Mouse (Mus musculus) lung, adult 2 months (tissue): ENCODE results near the gene Sipa1l3. TPM values are rescaled to one million over a fixed set of nuclear protein-coding genes. Genes with fewer than 3 reads are reported as not detected.

Source experiments
- DNase-seq: peaks from one replicate; pipeline ENCODE4 v3.0.0; 2022
- H3K4me1 ChIP-seq: fragments of 200-500 bp; 2 replicates; pipeline ENCODE4 v1.6.1; 2011; ENCODE audit warnings: low read length; ENCODE audit not compliant: control insufficient read depth, insufficient read depth
- H3K4me3 ChIP-seq: fragments of 200-500 bp; replicated peaks from 2 replicates; pipeline ENCODE3; 2011; ENCODE audit warnings: low read depth, mild to moderate bottlenecking, control low read depth, low read length; ENCODE audit errors: extremely low read depth
- CTCF ChIP-seq: fragments of 200-500 bp; IDR thresholded peaks from 2 replicates; pipeline ENCODE4 v1.5.1; 2011; ENCODE audit warnings: mild to moderate bottlenecking, low read length, control low read depth; ENCODE audit not compliant: insufficient read depth
- POLR2A ChIP-seq: fragments of 200-500 bp; IDR thresholded peaks from 2 replicates; pipeline ENCODE4 v1.6.1; 2011; ENCODE audit warnings: low read depth, mild to moderate bottlenecking, control low read depth, low read length, borderline replicate concordance; ENCODE audit errors: extremely low read depth
- WGBS: fragments of 180-500 bp; shearing (Covaris S2); methylation state at CpG from one replicate; pipeline ENCODE4 v1.1.7; 2018; 5-methylcytosine and 5-hydroxymethylcytosine counted together
- polyA plus RNA-seq: library from polyadenylated mRNA; depleted of rRNA; stranded (reverse); fragments of >200 nt; gene quantifications from 2 replicates; pipeline ENCODE4 v1.2.3, GENCODE M21; 2012; rRNA removed

Sipa1l3 gene
- 125 and 132 TPM in 2 replicates for polyA plus RNA-seq

DNA sequence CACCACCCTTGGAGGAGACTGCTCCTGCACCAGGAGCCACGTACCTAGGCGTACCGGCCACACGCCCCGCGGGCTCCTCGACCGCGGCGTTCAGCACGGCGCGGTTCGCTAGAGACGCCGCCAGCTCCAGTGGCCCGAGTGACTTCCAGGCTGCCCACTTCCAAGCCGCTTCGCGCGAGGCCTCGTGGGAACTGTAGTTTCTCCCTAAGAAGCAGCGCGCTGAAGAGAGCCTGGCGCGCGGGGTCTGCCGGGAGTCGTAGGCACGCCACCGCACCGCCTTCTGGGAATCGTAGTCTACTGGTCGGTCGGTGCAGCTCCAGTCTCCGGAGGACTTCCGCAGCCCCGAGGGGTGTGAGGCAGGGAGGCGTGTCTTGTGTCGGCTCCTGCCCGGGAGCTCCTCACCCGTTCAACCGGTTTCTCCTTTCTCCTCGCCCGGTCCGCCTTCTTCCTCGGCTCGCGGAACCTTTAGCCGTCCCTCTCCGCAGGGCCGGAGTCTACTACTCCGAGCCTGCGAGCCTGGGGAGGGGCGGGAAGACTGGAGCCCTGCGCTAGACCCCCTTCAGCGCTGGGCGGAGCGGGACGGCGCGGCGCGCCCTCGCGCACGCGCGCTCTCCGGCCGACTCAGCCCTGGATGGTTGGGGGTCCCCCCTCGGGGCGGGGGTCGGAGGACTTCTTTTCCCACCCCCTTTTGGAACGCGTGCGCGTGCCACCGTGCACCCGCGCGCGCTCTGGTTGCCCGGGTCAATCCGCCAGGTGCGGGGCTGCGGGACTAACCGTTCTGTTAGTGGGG lies at the start of gene Sipa1l3:
Gene Sipa1l3 (minus strand): TSS at position 221 of the 790 bp plus-strand sequence.
- WGBS, result 1% methylated on average over 88 of the region's 88 CpGs
- peaks cover 13% of the 10 kb centered on the region for H3K4me1 ChIP-seq
- peak within 1 kb of the TSS; percentile 77 for H3K4me3 ChIP-seq
- TF ChIP-seq POLR2A (peak; percentile 74; the same call in 1 of the 2 replicates), CTCF (no peak)
- DNase-seq, result peak; percentile 94

DNA sequence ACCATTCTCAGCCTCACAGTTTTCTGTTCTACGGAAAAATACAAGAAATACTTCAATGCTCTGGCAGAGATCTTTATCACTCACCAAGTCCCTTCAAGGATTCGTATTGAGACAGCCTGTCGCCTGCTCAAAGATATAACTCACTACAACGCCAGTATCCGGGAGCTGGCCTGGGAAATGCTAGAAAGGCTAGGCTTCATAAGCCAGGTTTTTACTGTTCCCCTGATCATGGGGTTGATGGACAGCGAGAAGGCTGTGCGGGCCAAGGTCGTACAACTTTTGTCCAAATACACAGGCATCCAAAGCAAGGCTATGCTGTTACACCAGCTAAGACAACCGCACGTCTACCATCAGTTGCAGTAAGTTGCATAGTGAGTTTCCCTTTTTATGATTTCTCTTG lies 44.6 kb upstream of the Sipa1l3 start:
- 87% methylated on average over 10 of the region's 10 CpGs for WGBS
- Histone ChIP-seq H3K4me3 (no peak overlapping the region), H3K4me1 (no peaks in the 10 kb centered on the region)
- no peak for TF ChIP-seq CTCF
- TF ChIP-seq POLR2A, result no peak
- no peak for DNase-seq

DNA sequence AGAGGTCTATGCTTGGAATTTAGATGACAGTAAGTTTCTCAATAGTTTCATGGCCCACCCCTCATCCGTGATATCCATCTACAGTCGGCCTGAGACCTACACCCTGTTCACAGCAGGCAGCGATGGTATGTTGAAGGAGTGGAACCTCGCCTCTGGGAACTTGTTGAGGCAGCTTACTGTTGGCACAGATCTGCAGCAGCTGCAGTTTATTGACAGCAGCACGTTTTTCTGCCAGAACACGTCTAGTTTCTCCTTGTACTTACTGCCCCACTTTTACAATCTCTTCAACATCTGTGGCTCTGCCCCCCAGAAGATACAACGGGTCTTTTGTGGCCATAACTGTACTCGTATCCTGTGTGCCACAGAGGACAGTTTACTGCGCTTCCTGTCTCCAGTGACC lies 42.6 kb upstream of the Sipa1l3 start:
- 57% methylated on average over 9 of the region's 9 CpGs for WGBS
- Histone ChIP-seq H3K4me3 (no peak overlapping the region), H3K4me1 (no peaks in the 10 kb centered on the region)
- no peak for TF ChIP-seq CTCF
- TF ChIP-seq POLR2A, result no peak
- no peak for DNase-seq

DNA sequence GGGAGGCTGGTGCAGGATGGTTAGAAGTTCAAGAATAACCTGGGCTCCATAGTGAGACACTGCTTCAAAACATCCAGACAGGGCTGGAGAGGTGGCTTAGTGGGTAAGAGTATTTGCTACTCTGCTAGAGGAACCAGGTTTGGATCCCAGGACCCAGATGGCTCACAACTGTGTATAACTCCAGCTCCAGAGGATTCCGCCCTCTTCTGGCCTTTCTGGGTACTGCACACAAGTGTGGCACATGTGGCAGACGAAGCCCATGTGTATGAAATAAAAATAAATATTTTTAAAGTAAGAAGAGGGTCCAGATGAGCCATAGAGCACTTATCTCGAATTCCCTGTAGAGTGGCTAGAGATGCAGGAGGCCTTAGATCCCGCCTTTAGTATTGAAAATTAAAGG lies 40.8 kb upstream of the Sipa1l3 start:
- no peak for DNase-seq
- Histone ChIP-seq H3K4me1 (no peaks in the 10 kb centered on the region), H3K4me3 (no peak overlapping the region)
- 69% methylated on average over 4 of the region's 4 CpGs for WGBS
- no peak for TF ChIP-seq POLR2A
- TF ChIP-seq CTCF, result peak; percentile 33

DNA sequence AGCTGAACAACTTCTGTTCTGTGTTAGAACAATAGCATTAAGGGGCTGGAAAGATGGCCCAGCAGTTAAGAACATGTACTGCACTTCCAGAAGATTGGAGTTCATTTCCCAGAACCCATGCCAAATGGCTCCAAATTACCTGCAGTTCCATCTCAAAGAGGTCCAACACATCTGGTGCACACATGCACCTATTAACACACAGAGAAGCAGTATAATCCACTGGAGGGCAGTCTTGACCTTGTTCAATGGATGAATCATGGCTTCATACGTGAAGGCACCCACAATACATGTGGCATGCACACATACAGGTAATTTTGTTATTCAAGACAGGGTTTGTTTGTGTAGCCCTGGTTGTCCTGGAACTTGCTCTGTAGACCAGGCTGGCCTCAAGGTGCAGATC lies 40.3 kb upstream of the Sipa1l3 start:
- H3K4me3 ChIP-seq, result no peak overlapping the region
- no peaks in the 10 kb centered on the region for H3K4me1 ChIP-seq
- no peak for DNase-seq
- TF ChIP-seq POLR2A (no peak), CTCF (no peak)
- WGBS, result 68% methylated on average over 1 of the region's 1 CpGs

DNA sequence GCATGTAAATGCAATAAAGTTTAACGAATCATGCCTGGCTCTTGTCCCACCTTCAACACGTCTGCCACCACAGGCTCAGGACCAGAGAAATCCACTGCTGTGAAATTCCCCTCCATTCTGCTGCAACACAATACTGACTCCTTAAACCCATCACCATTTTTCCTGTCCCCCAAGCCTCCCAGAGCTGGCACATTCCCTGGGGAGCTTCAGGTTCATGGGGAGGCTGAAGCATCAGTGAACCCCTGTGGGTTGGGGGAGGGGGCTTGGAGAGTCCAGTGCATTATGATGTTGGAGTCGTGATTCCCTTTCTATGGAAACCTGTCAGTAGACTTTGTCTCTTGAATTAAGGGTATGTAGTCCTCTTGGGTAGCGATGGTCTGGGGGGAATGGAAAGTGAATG lies 37.8 kb upstream of the Sipa1l3 start:
- WGBS, result 70% methylated on average over 4 of the region's 4 CpGs
- no peaks in the 10 kb centered on the region for H3K4me1 ChIP-seq
- H3K4me3 ChIP-seq, result no peak overlapping the region
- no peak for DNase-seq
- TF ChIP-seq CTCF (no peak), POLR2A (no peak)

DNA sequence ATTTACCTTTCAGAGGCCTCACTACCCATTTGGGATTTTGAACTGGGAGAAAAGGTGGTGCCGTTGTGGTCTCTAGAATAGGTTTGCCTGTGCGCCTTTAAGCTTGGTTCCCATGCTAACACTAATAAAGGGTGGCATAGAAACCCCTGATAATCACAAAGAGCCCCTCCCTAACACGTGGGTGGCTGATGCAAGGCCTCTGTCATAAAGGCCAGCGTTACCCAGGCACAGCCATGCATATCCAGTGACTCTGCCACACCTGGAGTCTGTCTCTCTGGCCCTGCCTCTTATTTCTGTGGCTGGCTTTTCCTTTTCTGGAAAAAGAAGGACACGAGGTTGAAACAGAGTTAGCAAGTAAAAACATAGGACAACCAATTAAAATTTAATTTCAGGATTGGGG lies 37.1 kb upstream of the Sipa1l3 start:
- Histone ChIP-seq H3K4me1 (no peaks in the 10 kb centered on the region), H3K4me3 (no peak overlapping the region)
- TF ChIP-seq POLR2A (no peak), CTCF (no peak)
- no peak for DNase-seq
- WGBS, result 58% methylated on average over 5 of the region's 5 CpGs

DNA sequence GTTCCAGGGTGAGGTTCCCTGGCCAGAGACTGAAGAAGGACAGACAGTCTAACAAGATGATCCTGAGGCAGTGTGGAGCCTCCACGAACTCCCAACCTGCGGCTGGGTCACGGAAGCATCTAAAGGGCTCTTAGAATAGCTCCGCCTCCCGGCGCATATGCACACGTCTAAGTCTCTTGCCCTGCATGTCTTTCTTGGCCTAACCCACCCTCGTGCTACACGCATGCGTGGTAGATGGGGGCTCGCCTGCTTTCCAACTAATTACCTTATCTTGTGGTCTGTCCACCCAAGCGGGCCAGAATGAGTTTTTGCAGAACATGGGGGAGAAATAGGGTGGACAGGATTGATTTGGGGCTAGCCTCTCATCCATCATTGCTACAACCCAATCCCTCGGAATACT lies 36.6 kb upstream of the Sipa1l3 start:
- Histone ChIP-seq H3K4me3 (no peak overlapping the region), H3K4me1 (no peaks in the 10 kb centered on the region)
- WGBS, result 86% methylated on average over 13 of the region's 13 CpGs
- TF ChIP-seq POLR2A (no peak), CTCF (no peak)
- DNase-seq, result no peak

DNA sequence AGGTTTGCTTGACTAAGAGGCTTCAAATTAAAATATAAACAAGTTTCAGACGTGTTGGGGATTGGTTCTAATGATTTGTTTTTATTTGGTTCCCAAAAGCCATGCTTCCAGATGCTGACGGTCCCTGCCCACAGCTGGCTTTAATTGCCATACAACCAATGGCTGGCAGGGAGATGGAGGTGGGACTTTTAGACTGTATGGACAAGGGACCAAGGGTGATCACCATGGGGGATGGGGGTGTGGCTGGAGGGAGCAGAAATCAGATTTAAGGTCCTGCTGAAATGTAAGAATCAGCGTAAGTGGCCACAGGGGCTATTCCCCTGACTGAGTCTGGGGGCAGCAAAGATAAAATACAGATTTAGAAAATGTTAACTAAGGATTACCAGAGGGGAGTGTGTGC lies 32.2 kb upstream of the Sipa1l3 start:
- Histone ChIP-seq H3K4me1 (no peaks in the 10 kb centered on the region), H3K4me3 (no peak overlapping the region)
- DNase-seq, result no peak
- 54% methylated on average over 3 of the region's 3 CpGs for WGBS
- TF ChIP-seq POLR2A (no peak), CTCF (no peak)

DNA sequence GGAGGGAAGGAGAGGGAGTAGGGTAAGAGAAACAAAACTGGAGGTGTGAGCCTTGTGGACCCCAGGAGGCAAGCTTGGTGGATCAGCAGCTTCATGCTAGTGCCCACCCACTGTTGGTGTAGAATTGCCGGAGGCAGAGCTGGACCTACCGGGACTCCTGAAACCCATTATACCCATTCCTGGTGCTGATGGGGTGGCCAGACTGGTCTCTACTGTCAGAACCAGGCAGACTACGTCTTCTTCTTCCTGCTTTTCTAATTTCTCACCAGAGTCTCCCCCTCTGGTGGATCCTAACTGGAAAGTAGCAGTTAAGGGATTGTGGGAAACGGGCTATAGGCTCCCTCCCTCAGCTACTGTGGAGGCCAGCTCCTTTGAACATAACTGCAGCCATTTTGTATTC lies 23.2 kb upstream of the Sipa1l3 start:
- TF ChIP-seq POLR2A (no peak), CTCF (no peak)
- DNase-seq, result no peak
- Histone ChIP-seq H3K4me1 (no peaks in the 10 kb centered on the region), H3K4me3 (no peak overlapping the region)
- 75% methylated on average over 4 of the region's 4 CpGs for WGBS
